Mouse (Mus musculus) spleen, postnatal 4 days (tissue): ENCODE results near the gene Sgf29.
"Not testable (repeated sequence)": the region's sequence is repeated elsewhere in the genome, so short reads cannot be mapped to it uniquely, and the experiment has no call there.

Source experiments
- DNase-seq, 2 experiments: peaks; one replicate each; pipeline ENCODE4 v3.0.0; 2022; ENCODE audit warnings: low spot score in 2 of 2

Sgf29 gene

DNA sequence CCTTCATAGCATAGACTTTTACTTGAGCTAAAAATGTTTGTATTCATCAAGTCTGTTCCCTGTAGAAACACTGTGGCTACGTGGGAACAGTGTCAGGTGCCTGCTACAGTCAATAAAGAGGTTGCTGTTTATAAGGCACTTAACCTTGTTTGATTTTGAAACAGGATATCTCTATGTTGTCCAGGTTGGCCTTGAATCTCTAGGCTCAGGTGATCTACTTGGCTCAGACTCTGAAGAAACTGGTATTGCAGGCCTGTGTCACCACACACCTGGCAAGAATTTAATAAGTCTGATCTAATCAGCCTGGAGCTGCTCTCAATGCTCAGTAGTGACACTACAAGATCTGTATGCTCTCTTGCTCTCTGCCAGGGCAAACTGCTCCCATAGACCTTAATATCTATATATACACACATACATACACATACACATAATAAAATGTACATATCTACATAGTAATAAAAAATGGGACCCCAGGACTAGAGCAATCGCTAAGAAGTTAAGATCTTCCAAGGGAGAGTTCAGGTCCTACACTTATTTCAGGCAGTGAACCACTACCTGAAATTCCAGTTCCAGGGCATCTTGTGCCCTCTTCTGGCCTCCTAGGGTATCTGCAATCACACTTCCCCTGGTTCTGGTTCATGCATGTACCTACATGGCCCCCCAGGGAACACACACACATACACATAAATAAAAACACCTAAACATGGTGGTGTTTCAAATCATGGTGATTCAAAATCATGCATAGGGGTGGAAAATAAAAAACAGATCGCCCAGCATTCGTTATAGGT lies 12.2 kb upstream of the Sgf29 start:
- peak in 1 of 2 experiments; percentile 22 for DNase-seq

DNA sequence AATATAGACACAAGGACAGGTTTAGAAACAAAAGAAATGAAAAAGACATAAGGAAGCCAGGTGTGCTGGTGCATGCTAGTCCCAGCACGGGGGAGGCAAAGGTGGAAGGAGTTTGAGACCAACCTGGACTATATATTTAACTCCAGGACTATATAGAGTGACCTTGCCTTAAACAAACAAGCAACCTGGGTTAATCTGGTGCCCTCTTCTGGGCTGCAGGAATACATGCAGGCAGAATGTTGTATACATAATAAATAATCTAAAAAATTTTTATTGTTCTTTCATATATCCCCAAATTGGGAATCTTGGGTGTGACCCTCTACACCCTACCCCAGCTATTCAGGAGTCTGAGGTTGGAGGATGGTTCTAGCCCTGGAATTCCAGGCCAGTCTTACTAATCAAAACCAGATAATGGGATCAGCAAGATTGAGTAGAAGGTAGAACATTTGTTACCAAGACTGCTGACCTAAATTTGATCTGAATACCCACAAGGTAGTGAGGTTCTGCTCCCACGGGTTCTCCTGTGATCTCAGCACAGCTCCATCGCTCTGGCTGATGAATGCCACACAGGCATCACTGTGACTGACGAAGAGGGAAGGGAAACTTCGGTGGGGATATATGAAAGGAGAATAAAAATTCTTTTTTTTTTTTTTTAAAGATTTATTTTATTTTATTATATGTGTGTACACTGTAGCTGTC lies 6.4 kb upstream of the Sgf29 start:
- DNase-seq = no peak

DNA sequence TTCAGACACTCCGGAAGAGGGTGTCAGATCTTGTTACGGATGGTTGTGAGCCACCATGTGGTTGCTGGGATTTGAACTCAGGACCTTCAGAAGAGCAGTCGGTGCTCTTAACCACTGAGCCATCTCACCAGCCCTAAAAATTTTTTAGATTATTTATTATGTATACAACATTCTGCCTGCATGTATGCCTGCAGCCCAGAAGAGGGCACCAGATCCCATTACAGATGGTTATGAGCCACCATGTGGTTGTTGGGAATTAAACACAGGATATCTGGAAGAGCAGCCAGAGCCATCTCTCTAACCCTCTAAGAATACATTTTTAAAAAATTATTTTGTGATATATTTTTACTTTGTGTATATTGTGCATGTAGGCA lies 5.9 kb upstream of the Sgf29 start:
- not testable (repeated sequence) for DNase-seq

DNA sequence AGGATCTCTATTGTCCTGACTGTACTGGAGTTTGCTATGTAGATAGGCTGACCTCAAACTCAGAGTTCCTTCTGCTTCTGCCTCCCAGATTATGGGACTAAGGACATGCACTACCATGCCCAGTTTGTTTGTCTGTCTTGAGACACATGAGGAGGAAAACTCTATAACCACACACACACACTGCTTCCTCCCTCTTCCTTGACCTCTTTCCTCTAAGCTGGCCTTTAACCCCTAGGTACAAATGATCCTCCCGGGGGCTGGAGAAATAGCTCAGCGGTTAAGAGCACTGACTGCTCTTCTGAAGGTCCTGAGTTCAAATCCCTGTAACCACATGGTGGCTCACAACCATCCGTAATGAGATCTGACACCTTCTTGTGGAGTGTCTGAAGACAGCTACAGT lies 4.8 kb upstream of the Sgf29 start:
- DNase-seq = no peak

DNA sequence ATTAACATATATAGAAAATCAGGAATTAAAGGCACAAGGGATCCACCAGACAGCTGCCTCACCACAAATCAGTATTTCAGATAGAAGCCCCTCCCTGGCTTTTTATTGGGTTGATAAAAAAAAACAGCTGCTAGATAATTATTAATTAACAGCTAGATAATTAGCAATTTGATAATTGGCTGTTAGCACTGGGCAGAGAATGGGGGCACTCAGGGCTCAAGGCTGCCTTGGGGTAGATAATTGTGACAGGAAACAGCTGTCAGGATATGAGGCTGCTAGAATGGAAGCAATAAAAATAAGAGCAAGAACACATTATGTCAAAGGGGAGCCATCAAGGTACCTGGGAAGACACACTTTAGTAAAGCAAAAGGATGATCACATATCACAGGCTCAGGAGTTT lies 4.2 kb upstream of the Sgf29 start:
- no peak for DNase-seq

DNA sequence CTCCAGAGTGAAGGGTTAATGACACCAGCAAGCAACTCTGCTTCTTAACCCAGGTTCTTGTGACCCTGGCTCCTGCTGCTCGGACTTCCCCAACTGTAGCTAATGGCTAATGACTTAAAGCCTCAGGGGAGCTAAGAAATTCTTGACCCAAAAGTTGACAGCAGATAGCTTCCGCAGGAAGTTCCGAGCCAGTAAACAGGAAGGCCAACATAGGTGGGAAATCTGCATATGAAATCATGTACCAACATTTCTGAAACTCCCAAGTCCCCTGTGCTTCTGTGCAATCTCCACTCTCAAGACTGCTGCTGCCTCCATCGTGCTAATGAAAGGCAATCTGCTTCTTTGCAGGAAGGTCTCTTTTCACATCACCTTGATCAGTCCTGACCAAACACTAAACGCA lies 3.4 kb upstream of the Sgf29 start:
- DNase-seq = no peak

DNA sequence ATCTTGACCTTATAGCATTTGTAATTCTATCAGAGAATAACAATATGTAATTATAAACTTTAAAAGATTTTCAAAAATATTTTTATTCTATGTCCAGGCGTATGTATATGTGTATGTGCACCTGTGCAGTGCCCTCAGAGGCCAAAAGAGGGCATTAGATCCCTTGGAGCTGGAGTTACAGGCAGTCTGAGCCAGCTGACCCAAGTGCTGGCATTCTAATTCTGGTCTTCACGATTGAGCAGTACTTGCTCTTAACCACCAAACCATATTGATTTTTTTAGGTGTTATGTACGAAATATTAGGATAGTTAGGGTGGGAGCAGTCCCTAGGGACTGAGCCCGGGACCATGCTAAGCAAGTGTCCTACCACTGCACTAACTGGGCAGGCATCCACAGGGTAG lies 623 bp upstream of the Sgf29 start:
- no peak for DNase-seq

DNA sequence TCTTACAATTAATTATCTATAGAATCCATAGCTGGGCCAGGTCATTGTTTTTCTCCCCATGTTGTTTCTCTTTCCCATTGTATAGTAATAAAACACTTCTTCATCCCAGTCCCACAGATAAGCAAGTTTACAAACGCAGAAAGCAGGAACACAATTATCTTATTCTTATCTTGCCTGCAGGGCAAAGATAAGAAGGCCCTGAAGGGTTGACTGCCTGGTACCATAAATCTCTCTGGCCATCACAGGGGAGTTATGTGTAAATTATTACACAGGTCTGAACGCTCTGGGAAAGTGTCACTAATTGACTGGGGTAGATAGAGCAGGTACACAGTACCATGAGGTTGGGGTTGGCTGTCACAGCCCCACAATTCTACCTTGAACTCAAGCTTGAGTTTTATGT lies 1.7 kb downstream of the Sgf29 start:
- DNase-seq = no peak

DNA sequence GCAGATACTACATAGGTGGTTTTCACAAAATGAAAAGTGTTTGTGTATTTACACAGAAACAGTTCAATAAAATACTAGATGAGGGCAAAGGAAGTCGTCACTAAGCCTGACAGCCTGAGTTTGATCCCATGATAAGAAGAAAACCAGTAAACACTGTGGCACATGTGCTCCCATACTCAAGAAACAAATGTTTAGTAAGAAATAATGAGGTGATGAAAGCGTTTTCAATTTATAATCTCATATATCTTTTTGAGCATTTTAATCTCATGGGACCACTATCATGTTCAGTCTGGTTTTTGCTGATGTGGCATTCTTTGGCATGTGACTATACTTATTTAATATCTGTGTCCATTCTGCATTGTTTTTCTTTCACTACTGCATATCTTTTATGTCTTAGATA lies 4.9 kb downstream of the Sgf29 start:
- DNase-seq = no peak

DNA sequence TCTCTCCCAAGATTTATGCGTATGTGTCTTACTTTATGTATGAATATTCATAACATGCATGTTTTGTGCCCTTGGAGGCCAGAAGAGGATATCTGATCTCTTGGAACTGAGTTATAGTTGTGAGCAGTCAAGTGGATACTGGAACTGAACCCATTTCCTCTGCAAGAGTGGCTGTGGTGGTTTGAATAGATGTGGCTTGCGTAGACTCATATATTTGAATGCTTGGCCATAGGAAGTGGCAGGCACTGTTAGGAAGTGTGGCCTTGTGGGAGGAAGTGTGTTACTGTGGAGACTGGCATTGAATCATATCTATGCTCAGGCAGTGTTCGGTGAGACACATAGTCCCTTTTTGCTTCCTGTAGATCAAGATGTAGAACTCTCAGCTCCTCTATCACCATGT lies 6.6 kb downstream of the Sgf29 start:
- DNase-seq = no peak

DNA sequence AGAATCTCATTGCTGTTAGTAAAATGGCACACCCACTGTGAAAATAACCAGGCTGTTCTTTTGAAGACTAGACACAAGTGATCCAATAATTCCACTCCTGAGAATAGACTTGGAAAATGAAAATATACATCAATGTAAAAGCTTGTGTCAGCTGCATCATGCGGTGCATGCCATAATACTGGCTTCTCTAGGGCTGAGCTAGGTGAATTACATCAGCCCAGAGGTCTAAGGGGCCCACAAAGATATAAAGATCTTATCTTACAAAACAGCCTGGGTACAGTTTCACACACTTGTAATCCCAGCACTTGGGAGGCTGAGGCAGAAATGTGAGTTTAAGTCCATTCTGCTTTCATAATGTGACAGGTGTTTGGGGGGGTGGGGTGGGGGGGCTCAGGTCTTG lies 8.4 kb downstream of the Sgf29 start:
- no peak for DNase-seq

DNA sequence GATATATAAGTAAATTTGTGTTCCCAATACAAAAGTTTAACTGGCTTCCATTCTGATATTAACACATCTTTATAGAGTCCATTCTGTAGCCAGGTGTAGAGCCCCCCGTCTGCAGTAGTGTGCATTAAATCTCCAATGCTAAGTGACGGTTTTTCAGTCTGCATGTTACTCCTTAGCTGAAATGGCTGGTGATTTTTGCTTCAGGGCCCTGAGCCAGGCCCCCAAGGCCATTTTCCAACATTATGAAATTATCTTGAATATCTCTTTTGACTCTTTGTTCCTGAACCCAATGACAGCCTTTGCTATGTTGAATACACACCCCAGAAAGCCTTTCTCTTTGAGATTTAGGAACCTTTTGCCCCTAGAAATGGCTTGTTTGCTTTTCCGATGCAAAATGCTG lies 10.7 kb downstream of the Sgf29 start:
- DNase-seq = no peak

DNA sequence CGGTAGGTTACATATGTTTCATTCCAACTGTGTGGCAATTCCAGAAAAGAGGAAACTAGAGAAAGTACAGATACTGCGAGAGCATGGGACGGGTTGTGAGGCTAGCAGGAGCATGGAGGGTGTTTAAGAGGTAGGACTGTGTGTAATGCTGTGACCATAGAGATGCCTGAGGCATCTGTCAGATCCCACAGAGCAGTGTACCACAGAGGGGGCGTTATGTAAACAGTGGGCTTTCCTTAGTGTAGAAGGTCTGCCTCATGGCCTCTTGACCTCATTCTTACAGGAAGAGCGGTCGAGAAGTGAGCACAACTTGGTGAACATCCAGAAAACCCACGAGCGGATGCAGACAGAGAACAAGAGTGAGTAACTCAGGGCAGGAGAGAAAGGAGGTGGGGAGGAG lies 14.5 kb downstream of the Sgf29 start:
- no peak for DNase-seq

DNA sequence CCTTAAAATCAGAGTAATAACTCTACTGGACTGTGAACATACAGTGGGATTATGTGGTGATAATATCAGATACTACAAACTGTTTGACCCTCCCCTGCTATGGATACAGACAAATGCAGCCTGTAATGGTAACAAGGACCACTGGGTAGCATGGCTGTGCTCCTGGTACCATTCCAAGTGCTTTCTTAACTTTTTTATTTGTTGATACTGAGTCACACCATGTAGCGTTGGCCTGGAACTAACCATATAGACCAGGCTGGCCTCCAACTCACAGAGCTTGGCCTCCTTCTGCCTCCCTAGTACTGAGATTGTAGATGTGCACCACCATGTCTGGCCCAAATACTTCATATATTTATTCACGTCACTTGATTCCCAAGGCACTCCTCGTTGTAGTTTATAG lies 16.2 kb downstream of the Sgf29 start:
- DNase-seq = no peak

DNA sequence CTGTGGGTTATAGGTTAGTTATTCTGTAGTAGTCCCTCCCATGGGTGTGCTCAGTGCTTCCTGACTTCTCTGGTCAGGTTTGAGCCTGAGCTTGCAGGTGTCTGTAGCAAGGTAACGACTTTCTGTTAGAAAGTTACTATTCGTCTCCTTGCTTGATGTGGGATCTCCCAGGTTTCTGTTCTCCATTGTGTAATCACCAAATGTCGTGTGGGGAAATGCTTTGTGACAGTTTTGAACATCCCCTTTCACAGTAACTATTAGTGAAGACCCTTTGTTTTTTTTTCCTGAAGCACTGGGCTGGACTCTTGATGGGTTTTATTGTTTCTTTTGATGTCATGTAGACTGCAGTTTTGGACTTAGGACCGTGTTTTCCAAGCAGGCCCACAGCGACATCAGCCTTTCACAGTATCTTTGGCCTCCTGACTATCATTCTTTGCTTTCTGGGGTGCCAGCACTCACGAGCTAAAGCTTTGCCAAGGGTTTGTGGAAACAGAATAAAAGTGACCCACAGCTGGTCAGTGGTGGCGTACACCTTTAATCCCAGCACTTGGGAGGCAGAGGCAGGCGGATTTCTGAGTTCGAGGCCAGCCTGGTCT lies 18.5 kb downstream of the Sgf29 start:
- no peak for DNase-seq

DNA sequence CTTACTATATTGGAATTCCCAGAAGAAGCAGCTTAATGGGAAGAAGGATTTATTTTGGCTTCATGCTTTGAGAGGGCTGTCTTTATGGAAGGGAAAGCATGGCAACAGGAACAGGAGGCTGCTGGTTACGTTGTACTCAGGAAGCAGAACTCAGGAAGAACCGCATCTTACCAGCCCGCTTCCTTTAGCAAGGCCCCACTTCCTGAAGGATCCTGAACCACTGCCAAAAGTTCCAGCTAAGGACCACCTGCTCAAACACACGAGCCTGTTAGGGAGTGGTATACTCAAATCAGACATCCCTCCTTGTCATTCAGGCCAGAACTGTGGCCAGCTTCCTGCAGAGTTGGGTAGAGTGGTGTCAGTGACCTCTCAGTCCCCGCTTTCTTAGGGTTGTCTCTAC lies 19.3 kb downstream of the Sgf29 start:
- DNase-seq = no peak

DNA sequence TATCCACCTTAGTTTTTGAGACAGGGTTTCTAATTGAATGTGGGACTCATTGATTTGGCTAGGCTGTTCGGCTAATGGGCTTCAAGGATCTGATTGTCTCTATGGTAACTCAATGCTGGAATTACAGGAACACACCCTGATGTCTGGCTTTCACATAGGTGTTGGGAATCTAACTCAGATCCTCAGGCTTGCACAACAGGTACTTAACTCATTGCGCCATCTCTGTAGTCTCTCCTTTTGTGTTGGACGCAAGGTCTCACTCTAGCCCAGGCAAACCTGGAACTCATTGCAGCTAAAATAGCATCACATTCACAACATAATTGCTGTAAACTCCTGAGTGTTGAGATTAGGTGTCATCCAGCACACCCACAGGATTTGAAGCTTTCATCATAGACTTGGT lies 21.0 kb downstream of the Sgf29 start:
- no peak for DNase-seq

DNA sequence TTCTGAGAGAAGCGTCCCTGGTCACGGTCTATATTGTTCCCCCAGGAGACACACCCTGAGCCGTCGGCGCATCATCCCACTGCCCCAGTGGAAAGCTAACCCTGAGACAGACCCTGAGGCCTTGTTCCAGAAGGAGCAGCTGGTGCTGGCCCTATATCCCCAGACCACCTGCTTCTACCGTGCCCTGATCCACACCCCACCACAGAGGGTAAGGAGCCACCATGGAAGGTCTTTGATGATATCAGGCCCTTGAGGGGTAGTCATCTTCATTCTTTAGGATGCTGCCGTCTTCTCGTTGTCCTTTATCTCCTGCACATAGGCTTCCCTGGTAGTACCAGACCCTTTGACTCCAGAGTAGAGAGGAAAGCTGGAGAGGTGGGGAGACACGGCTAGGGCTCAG lies 23.0 kb downstream of the Sgf29 start:
- no peak for DNase-seq

DNA sequence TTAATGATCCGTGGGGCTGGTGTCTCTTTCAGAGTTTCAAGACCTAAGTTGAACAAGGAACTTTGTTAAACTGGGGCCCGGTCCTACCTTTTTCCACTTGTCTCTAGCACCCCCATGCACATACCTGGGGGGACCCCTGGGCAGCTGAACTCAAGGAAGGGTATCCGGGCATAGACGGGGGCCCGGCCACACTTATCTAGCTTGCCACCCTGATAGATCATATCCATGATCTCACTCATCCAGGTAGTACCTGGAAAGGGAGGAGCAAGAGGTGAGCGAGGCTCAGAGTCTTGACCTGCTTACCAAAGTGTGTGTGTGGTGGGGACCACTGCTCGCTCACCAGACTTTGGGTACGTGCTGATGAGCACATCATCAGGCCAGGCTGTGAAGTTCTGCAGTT lies 26.0 kb downstream of the Sgf29 start:
- DNase-seq = no peak

DNA sequence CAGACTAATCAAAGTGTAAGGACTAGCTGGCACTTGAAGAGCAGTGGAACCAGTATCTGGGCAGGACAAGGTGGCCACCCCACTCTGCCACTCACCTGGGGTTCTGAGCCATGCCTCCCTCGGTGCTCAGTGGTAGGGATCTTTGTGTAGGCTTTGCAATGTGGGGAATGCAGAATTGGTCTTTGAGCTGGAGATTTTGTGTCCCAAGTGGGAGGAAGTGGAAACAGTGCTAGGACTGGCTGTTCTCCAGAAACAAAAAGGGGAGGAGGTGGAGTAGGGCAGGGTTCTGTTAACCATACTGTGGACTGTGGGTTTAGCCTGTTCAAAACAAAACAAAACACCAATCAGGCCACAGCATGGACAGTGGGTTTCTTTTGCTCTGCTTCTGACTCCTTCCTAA lies 27.1 kb downstream of the Sgf29 start, which contains the start of gene Sult1a1:
Gene Sult1a1 (minus strand): TSS at position 226 of the 400 bp plus-strand sequence.
- DNase-seq = no peak

DNA sequence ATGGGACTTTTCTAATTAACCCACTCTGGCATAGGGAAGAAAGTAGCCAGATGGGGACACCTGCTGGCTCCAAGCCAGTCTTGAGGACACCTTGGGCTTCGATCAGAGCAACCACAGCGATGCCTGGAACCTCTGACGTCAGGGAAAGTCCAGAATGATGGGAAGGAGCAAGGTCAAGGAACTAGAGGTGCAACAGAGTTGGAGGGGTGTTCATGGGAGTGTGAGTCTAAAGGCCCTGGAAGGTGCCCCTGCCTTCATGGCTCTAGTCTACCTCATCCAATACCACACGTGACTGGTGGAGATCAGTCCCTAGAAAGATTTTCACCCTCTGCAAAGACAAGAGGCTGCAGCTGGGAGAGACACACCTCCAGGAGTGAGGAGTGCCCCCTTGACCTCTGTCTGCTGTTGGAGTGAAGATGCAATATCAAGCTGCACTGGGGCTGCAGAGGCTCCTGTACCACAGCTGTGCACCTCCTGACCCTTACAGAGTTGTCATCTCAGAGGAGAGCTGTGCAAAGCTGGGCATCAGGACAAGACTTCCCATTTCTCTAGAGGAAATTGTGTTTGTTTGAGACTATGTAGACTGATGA lies 27.6 kb downstream of the Sgf29 start:
- DNase-seq = no peak

DNA sequence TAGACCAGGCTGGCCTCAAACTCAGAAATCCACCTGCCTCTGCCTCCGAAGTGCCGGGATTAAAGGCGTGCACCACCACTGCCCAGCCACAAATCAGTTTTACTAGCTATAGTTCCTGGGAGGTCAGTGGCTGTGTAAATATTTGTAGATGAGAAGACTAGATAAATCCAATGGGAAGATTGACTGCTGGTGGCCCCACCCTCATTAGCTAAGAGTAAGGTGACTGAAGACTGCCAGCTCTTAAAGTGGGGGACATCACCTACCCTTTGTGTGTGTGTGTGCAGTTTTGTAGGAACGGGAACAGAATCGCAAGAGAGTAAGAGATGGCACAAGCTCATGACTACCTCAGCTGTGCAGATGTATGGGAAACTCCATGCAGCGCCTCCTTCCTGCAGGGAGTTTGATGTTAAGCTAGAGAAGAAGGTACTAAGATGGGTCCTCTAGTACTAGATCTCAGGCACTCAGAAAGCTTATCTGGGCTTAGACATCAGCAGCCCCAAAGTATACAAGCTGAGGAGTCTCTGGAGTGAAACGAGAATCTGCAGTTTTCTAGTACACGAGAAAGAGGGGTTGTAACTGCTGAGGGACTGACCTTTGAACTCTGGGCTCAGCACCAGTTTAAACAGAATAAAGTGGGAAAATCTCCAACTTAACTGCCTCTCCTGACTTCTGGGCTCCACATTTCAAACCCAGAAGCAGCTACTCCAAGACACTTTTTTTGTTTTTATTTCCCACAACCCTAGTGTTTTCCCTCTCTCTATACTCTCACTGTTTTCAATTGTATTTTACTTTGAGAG lies 29.6 kb downstream of the Sgf29 start:
- DNase-seq = no peak
